In genomic region chr10:72981359-72981758, GRCm38 (mm10) we compare ENCODE assay signal across 21 mouse cellular contexts.
DNase-seq lines count a peak whose midpoint lies in the region; ATAC-seq lines count a peak whose summit lies in the region.
"Had no signal": no experiment of that assay in that cellular context is flagged by ENCODE, and none has a peak within 500 bp of the region (broad histone marks: within the 10 kb centered on the region; RNA-seq: fewer than 3 reads in every experiment).

No protein-coding gene starts in this region.

- H3K4me3 ChIP-seq in hindbrain, embryonic 16.5 days (ENCODE audit: low read length), result no peak overlapping the region
- H3K4me3 ChIP-seq: heart, embryonic 13.5 days; liver, embryonic 15.5 days; lung, embryonic 15.5 days; megakaryocyte, embryonic 14.5 days; midbrain, embryonic 13.5 days had no signal

- H3K9me3 ChIP-seq in hindbrain, embryonic 16.5 days (ENCODE audit: control insufficient read depth, low read length), result no peaks in the 10 kb centered on the region
- H3K9me3 ChIP-seq: heart, embryonic 13.5 days; liver, embryonic 15.5 days; lung, embryonic 15.5 days; megakaryocyte, embryonic 14.5 days; midbrain, embryonic 13.5 days had no signal

- no peak overlapping the region for H3K9ac ChIP-seq in hindbrain, embryonic 16.5 days (ENCODE audit: low read depth, low read length)
- H3K9ac ChIP-seq: heart, embryonic 13.5 days; liver, embryonic 15.5 days; lung, embryonic 15.5 days; midbrain, embryonic 13.5 days had no signal

- no peaks in the 10 kb centered on the region for H3K36me3 ChIP-seq in hindbrain, embryonic 16.5 days (ENCODE audit: control insufficient read depth, insufficient read depth, low read length)
- H3K36me3 ChIP-seq: heart, embryonic 13.5 days; liver, embryonic 15.5 days; lung, embryonic 15.5 days; midbrain, embryonic 13.5 days had no signal

- no peak overlapping the region for H3K27ac ChIP-seq in hindbrain, embryonic 16.5 days (ENCODE audit: low read depth, low read length)
- H3K27ac ChIP-seq: heart, embryonic 13.5 days; liver, embryonic 15.5 days; lung, embryonic 15.5 days; midbrain, embryonic 13.5 days had no signal

- ATAC-seq in hindbrain, embryonic 16.5 days, result no peak
- ATAC-seq: intestine, postnatal 0 days; midbrain, embryonic 13.5 days had no signal

- no peak overlapping the region for H3K4me2 ChIP-seq in hindbrain, embryonic 16.5 days (ENCODE audit: low read length)
- H3K4me2 ChIP-seq: heart, embryonic 13.5 days; liver, embryonic 15.5 days; lung, embryonic 15.5 days; midbrain, embryonic 13.5 days had no signal

- no peaks in the 10 kb centered on the region for H3K27me3 ChIP-seq in hindbrain, embryonic 16.5 days (replicated peaks; ENCODE audit: control insufficient read depth, insufficient read depth, low read length)
- H3K27me3 ChIP-seq: heart, embryonic 13.5 days; liver, embryonic 15.5 days; lung, embryonic 15.5 days; megakaryocyte, embryonic 14.5 days; midbrain, embryonic 13.5 days had no signal

- peak; percentile 13 to 23 for DNase-seq in layer of hippocampus, adult 18-20 months (ENCODE audit: low spot score in 2 of 2)
- DNase-seq in layer of hippocampus, postnatal 25 days (ENCODE audit: extremely low spot score in 1 of 2, low spot score in 1 of 2), result no peak
- DNase-seq in right cerebral cortex, adult 18-20 months, result peak; percentile 1
- DNase-seq in right cerebral cortex, postnatal 4 days, result no peak
- DNase-seq in layer of hippocampus, postnatal 10 days (ENCODE audit: low spot score in 2 of 2), result peak; percentile 6 to 10
- no peak for DNase-seq in thymus, adult 18-20 months
- DNase-seq: adrenal gland, postnatal 14 days; cerebellum, adult 9-10 months; heart, adult 18-20 months; heart, postnatal 14 days; kidney, postnatal 4 days; liver; lung, postnatal 36 days; thymus, adult 2 months had no signal

- 27% methylated on average over 1 of the region's 1 CpGs for WGBS in hindbrain, embryonic 16.5 days

- H3K4me1 ChIP-seq in hindbrain, embryonic 16.5 days (ENCODE audit: control insufficient read depth, insufficient read depth, low read depth, low read length), result no peaks in the 10 kb centered on the region
- H3K4me1 ChIP-seq: heart, embryonic 13.5 days; liver, embryonic 15.5 days; lung, embryonic 15.5 days; megakaryocyte, embryonic 14.5 days; midbrain, embryonic 13.5 days had no signal

Comparison
In these comparisons a context has a peak if more than half of its experiments do, and no peak if none do; other contexts are left out.
1. DNase-seq: peak in layer of hippocampus, adult 18-20 months (2 of 2), right cerebral cortex, adult 18-20 months (single experiment) and layer of hippocampus, postnatal 10 days (2 of 2); none in layer of hippocampus, postnatal 25 days (0 of 2), right cerebral cortex, postnatal 4 days (single experiment) and thymus, adult 18-20 months (0 of 2).